Mouse (Mus musculus) layer of hippocampus, adult 9-11 months (tissue): ENCODE data around the gene Msl1.

Experiments
- DNase-seq: peaks from one replicate; pipeline ENCODE4 v3.0.0; 2022

The Msl1 gene

DNA sequence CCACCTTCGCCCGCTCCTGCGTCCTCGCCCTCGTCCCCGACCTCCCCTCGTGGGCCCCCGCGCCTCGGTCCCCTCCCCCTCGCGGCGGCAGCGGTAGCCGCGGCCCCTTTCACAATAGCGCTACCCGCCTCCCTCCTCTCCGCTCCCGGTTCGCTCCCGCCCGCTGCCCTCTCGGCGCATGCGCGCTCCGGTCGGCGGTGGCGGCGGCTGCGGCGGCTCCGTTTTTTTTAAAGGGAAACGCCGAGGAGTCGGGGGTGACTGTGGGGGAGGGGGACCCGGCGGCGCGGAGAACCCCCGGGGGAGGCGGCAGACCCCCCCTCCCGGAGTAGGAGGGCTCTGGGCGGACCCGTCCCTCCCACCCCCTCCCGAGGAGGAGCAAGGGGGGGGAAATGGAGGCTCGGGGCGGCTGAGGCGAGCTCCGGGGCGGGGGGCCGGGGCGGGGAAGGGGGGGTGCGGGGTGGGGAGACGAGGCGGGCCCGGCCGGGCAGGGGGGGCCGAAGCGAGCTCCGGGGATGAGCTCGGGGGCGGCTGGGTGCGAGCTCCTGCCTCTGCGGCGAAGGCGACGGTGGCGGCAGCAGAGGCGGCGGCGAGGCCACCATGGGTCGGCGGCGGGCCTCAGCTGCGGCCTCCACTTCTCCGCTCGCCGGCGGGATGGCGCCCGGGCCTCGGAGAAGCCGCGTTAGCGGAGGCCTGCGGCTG is at the start of gene Msl1:
Gene Msl1 (plus strand): TSS at position 502 of the 699 bp plus-strand sequence.
- DNase-seq, result peak; percentile 88

DNA sequence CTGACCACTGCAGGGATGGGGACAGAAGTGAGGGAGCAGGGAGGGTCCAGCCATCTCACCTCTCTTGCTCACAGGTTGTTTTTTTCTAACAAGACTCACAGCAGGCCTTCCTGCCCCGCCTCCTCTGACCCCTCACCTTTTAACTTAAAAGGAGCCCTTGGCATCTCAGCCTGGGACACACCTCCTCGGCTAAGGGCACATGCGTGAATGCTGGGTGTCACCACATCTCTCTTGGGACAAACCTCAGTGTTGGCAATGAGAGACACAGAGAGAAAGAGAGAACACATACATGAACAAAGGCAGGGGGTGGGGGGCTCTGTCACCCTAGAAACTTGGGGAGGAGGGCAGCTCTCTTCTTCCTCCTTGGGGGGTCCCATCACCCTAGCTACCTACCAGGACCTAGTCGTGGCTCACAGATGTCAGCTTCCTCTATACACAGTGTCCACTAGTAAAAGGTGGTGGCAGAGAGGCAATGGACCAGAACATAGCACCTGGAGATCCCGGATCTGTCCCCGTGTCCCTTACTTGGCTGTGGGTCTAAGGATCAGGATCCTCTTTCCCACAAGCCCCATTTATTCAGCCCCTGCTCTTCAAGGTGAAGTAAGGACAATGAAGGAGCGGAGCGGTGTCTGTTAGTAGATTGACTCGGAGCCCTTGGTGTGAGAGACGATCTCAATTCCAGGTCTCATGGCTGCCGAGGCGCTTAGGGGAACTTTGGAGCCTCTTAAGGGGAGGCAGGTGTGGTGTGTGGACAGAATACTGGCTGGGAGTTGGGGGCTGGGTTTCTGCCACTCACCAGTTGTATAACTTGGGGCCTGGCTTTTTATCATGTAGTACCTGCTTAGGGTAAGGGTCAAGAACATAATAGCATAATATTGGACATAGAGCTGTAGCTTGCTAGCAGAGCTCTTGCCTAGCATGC is 49.1 kb upstream of the Msl1 start:
- no peak for DNase-seq

DNA sequence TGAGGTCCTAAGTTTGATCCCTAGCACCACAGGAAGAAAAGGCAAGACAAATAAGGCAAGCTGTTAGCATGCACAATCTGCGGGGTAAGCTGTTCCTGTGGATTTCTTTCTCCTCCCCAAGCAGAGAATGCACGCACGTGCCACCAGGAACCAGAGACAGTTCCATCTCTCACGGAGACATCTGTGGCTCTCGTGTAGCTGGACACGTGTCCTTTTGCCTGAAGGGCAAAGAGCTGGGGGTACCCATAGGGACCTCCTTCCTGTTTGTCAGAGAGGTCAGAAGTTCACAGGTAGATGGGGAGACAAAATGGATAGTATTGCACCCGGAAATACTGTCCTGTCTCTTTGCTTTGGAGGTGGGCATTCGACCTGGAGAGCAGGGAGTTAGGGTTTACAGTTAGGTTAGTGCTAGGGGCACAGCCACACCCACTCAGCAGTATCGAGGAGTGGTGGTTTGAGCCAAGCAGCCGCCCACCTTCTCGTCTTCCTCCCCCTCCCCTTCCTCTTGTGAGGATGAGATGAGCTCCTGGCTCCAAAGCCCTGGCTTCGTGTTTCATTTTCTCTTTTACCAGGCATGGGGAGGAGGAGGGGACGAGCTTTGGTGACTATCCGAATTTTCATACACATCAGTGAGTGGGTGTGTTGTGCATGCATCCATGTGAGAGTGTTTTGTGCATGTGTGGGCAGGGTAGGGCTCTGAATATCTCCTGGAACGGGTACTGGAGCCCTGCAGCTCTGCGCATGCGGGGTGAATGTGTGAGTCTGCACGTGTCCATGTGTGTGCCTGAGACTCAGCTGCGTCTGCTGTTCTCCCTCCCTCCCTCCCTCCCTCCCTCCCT is 48.2 kb upstream of the Msl1 start:
- DNase-seq, result peak; percentile 98

DNA sequence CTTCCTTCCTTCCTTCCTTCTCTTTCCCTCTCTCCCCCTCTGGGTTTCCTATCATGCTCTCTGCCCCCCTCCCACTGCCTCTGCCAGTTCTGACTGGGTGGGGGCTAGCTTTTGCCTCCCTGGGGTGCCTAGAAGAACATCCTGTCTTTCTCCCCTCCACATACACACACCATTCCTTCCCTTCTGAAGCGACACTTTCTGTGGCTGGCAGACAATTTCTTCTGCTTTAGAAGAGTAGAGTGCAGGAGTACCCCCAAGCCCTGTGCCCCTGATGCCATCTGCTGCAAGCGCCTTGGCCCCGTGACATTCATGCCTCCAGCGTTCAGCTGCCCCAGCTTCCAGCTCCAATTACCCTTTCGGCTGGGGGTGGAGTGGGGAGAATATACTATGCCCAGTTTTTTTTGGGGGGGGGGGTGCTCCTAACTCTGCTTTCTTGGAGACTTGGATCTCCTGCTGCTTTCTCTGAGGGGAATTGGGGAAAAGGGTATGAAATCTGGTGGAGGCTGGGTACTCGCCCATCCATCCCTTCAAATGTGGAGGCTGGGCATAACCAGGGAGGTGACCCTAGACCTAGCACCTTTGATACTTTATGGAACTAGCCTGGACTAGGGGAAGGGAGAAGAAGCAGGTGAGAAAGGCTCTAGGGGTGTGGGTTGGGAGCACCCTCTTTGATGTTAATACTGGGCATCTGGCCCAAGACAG is 47.4 kb upstream of the Msl1 start:
- DNase-seq, result no peak

DNA sequence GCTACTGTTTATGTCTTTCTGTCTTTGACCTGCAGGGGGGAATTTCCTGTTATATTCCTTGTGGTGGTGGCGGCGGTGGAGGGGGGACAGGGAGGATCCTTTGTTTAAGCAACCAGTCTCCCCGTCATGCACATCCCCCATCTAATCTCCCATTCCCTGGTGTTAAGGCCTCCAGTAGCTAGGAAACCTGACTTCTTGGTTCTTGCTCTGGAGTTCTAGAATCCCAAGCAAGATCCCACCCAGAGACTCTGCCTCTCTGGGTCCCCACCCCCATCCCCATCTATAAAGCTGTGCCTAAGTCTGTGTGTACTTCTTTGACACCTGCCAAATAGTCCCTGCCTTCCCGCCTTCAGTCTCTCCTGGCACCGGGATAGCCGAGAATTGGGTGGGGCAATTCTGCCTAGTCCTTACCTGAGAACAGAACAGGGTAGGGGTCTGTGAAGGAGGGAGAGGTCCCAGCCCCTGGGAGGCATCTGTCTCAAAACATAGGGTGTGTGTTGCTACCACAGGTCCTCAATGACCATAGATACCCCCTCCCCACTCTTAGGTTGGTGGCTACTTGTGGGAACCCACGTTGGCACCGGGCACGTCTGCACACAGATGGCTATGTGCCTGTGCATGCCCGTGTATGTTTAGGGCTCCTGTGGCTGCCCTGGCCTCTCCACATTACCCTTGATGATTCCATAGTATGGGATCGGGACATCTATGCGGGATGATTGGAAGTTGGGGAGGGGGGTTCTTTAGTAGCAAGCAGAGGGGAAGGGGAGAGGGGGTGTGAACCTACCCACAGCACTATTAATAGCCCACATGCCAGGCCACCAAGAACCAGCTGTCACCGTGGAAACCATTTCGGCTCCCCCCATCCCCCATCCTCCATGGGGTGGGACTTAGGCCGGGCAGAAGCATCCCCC is 46.6 kb upstream of the Msl1 start:
- DNase-seq, result no peak

DNA sequence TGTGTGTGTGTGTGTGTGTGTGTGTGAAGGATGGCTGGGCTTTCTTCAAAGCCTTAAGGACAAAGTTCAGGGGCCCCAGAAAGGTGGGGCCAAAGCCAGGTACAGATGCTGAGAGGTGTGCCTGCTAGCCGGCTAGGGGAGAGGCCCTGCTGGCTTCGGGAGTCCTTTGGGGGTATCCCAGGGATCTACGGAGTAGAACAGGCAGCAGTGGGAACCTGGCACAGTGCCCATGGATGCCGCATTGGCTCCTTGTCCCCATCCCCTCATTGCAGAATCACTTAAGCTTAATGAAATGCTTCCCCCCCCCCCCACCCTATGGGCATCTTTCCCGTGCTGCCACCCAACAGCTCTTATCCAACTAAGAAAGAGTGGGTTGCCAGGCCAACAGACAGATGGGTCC is 45.6 kb upstream of the Msl1 start:
- no peak for DNase-seq

DNA sequence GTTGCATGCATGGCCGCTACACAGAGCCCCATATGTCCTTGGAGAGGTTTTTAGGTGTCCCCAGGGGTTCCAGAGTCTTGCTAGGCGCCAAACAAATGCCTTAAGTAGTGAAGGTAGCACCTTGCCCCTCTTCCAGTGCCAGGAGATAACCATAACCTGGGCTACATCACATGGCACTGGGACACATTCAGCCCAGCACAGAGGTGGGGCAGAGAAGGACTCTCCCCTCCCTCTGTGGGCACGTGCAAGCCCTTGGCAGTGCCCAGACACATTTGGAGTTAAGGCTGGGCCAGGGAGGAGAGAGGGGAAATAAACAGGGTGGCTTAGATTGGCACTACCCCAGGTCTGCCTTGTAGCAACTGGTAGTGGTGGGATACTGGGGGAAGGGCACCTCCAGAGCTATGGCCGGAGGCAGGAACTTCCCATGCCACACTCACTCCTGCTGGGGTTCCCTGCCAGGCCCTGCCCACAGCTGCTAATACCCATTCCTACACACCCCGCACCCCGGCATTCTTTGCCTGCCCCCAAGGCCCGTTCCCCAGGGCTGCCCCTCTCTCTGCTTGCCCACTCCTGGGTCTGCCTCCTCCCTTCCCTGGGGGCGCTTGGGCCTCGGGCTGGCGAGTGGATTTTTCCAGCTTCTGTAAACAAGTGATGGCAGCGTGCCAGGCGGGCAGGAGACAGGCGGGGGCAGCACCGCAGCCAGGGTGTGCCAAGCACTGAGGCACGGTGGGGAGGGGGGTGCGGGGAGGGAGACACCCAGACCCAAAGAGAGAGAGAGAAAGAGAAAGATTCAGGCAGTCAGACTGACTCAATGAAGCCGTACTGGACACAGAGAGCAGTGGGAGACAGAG is 44.7 kb upstream of the Msl1 start:
- DNase-seq, result peak; percentile 92

DNA sequence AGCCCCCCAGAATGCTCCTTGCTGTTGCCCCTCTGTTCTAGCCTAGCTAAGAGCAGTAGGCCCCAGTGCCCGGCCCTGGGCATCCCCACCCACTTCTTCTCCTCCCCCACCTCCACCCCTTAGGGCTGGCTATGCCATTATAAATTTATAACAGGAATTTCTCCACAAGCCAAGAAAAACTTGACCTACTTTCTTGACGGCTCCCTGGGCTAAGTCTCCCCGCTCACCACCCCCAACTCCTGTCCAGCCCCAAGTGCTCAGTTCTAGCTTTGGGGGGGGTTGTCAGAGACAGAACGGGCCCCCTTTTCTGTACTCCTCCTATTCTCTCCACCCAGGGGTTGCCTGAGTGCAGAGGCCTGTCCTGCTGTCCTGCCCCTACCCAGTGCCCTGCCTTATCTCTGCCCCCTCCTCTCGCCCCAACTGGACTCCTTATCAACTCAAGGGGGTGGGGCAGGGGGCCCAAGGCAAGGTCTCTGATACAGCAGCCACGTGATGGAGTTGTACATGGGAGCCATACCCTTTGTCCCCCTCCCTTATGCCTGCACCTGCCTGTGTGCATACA is 44.0 kb upstream of the Msl1 start:
- no peak for DNase-seq

DNA sequence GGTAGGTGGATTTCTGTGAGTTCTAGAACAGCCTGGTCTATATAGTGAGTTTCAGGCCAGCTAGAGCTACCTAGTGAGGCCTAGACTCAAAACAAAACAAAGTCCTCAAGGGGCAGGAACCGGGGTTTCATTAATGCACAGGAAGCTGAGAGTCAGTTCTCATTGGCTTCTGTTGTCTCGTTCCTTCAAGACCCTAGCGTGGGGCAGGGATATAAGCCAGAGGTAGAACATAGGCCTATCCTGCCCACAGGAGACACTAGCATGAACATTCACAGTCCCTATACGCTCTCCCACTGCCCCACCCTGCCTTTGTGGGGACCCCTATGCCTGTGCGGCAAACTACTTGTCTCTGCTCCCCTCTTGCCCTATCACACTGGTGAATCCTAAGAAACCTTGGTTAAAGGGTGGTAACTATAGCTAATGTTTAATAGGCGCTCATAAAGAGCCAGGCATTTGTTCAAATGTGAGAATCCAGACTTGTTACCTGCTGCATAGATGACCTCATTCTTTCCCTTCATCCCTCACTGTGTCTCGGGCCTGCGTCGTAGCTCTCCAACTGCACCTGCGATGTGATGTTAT is 42.7 kb upstream of the Msl1 start:
- DNase-seq, result no peak

DNA sequence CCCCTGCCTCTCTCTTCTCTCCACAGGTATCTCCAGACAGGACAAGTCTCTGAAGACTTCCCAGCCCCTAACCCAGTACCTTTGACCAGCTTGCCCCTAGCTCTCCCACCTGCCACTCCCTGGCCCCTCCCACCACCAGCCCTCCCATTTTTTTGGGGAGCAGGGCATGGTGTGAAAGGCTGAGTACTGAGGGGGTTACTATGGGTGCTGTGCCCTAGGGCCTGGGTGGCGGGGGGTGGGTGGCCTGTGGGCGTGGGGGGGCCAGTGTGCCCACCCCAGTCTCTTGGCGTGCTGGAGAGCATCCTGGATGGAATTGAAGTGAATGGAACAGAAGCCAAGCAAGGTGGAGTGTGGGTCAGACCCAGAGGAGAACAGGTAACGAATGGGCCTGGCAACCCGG is 42.1 kb upstream of the Msl1 start:
- DNase-seq, result no peak

DNA sequence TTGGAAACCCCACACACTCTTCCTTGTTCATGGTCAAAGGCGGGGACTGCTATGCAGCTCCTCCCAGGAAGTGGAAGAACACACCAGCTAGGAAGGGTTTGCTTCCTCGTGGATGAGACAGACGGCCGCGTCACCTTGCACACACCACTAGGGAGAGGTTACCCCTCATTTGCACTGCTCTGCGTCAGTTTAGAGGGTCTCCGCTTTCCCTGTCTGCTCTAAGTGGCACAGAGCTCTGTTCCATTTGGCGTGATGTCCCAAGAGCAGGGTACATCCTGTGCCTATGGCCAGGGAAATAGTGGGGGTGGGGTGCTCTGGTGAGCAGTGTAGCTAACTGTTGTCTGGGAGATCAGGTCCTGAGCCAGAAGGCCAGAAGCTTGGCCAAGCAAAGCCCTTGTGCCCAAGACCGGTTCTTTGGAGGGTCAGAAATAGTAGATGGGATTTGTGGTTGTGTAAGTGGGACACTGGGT is 41.1 kb upstream of the Msl1 start:
- peak; percentile 38 for DNase-seq

DNA sequence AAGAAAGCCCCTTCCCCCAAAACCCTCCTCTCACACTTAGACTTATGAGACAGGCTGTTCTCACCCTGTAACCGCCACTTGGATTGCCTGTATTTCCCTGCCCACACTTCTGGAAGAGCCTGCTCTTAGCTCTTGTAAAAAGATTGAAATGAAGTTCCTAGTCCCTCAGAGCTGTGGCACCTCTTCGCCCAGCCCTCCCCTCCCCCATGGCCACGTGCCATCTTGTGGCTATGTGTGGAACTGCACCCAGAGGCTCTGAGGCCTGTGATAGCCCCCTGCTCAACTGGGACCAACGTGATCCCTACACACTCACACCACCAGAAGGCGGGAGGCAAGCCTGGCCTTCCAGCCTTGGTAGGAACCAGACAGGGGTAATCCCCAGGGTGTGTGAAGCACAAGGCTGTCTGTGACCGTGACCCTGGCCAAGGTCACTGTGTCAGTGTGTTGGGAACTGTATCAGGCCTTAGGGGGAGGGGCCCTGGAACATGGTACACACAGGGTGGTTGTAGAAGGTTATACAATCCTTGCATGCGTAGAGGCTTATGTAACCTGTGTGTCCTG is 40.6 kb upstream of the Msl1 start:
- DNase-seq, result peak; percentile 60

DNA sequence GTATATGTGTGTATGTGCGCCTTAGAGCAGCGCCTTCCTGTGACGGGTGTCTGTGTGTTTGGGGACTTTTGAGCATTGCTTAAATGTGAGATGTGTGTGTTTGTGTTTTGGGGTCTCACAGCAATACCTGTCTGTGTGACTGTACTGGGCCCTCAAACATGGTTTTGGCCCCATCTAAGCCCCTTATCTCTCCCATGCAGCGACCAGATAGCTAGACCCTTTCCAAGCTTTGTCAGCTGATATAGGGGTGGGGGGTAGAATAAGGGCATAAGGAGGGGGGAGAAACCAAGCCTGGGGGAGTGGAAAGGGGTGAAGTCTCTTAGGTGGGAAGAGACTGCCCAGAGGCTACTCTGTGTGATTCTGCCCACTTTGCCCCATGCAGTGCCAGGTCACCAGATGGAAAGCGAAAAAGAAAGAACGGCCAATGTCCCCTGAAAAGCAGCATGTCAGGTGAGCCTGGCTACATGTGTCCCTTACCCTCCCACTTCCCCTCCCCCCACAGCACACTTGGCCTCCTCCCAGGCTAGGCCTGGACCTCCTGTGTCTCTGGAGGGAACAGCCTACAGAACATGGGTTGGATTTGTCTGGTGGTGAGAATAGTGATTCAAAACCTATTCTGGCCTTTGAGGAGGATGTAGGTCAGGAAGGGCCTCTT is 39.5 kb upstream of the Msl1 start:
- DNase-seq, result no peak

DNA sequence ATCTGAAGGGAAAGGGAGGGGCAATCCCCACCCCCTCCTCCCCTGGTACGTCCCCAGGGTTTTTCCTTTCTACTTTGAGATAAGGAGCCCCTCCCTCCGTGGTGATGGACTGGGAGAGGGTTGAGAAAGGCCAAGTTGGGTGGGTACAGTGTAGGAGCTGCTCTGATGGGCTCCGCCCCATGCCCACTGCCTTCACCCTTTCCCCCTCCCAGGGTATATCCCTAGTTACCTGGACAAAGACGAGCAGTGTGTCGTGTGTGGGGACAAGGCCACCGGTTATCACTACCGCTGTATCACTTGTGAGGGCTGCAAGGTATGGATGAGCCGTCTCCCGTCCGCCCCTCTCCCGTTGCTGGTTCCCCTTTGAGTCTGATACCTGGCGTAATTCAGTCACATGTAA is 38.6 kb upstream of the Msl1 start:
- no peak for DNase-seq

DNA sequence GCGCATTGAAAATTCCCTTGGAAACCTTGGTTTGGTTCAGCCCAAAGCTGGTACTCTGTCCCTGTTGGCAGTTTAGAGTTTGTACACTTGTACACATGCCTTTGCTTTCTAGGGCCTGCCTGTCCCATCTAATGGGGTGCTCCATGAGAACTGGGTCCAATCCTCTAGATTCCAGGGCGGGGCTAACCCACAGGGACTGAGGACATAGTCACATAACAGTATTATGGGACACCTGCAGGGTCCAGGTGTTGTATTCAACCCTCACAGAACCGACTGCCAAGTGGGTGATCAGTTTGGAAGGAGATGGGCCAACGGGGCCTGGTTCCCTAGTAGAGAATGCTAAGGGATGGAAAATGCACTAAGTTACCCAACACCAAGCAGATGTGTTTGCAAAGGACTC is 33.4 kb upstream of the Msl1 start:
- DNase-seq, result no peak

DNA sequence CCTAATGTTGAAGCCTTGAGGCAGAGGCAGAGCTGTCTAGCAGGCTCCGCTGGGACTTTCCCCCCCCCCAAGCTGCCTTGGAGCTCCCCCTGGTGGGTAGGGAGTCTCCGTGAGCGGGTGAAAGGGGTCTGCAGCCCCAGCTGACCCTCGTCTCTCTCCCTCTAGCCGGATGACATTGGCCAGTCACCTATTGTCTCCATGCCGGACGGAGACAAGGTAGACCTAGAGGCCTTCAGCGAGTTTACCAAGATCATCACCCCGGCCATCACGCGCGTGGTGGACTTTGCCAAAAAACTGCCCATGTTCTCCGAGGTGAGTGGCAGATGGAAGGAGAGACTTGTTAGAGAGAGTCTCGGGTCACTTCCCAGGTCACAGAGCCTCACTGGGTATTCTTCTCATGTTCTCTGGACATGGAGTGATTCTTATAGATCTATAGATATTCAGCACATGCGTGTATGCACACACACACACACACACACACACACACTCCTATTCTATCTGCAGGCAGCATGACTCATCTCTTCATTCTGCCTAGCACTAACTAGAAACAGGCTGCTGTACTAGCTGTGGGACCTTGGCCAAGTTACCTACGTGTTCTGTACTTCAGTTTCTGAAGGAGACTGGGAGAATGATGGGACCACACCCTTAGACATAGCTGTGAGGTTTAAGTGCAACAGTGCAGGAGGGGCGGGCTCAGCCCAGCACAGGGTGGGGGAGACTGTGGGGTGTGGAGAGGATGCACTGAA is 32.4 kb upstream of the Msl1 start:
- DNase-seq, result peak; percentile 73

DNA sequence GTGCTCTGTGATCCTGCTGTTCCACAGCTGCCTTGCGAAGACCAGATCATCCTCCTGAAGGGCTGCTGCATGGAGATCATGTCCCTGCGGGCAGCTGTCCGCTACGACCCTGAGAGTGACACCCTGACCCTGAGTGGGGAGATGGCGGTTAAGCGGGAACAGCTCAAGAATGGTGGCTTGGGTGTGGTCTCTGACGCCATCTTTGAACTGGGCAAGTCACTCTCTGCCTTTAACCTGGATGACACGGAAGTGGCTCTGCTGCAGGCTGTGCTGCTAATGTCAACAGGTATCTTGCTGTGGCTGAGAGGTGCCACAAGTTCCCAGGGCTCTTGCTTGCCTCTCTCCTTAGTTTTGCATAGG is 31.8 kb upstream of the Msl1 start:
- DNase-seq, result no peak

DNA sequence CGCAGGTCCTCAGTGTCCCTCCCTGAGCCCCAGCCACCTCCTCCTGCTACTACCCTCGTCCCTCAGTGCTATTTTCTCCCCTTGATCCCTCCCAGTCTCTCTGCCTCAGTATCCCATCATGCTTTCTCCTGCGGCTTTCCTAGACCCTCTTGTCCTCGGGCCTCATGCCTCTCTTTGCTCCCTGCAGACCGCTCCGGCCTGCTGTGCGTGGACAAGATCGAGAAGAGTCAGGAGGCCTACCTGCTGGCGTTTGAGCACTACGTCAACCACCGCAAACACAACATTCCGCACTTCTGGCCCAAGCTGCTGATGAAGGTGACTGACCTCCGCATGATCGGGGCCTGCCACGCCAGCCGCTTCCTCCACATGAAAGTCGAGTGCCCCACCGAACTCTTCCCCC is 31.2 kb upstream of the Msl1 start:
- no peak for DNase-seq
